Mouse (Mus musculus): ENCODE measurements around the gene Pimreg. TPM values are rescaled to one million over a fixed set of nuclear protein-coding genes. Genes with fewer than 3 reads are reported as not detected.

Gene Pimreg
- polyA plus RNA-seq, 1 experiment, result 1.8 TPM

- DNase-seq, result no peak
- Histone ChIP-seq H3K4me3 (replicated peaks; ENCODE audit: extremely low read depth, low read depth, low read length) (no peak overlapping the region), H3K4me1 (ENCODE audit: control insufficient read depth, insufficient read depth, low read length) (no peaks in the 10 kb centered on the region)
- TF ChIP-seq CTCF (IDR thresholded peaks at IDR 0.05; ENCODE audit: insufficient read depth, low read length) (no peak), POLR2A (IDR thresholded peaks at IDR 0.05; ENCODE audit: borderline replicate concordance, extremely low read depth, low read depth, low read length) (no peak)
- WGBS, result 39% methylated on average over 9 of the region's 9 CpGs
Measured at GRCm38 (mm10) chr11:72010940-72011722, 30.7 kb upstream of the Pimreg start.

- TF ChIP-seq POLR2A (IDR thresholded peaks at IDR 0.05; ENCODE audit: borderline replicate concordance, extremely low read depth, low read depth, low read length) (no peak), CTCF (IDR thresholded peaks at IDR 0.05; ENCODE audit: insufficient read depth, low read length) (no peak)
- Histone ChIP-seq H3K4me1 (ENCODE audit: control insufficient read depth, insufficient read depth, low read length) (no peaks in the 10 kb centered on the region), H3K4me3 (replicated peaks; ENCODE audit: extremely low read depth, low read depth, low read length) (no peak overlapping the region)
- DNase-seq, result no peak
- WGBS, result 82% methylated on average over 1 of the region's 1 CpGs
Measured at GRCm38 (mm10) chr11:72011955-72012354, 29.9 kb upstream of the Pimreg start.

GRCm38 (mm10) chr11:72014674-72015073 is 27.2 kb upstream of the Pimreg start:
- no peak for TF ChIP-seq POLR2A (IDR thresholded peaks at IDR 0.05; ENCODE audit: borderline replicate concordance, extremely low read depth, low read depth, low read length)
- TF ChIP-seq CTCF (IDR thresholded peaks at IDR 0.05; ENCODE audit: insufficient read depth, low read length), result no peak
- DNase-seq, result no peak
- no peak overlapping the region for H3K4me3 ChIP-seq (replicated peaks; ENCODE audit: extremely low read depth, low read depth, low read length)
- WGBS, result 66% methylated on average over 4 of the region's 4 CpGs
- no peaks in the 10 kb centered on the region for H3K4me1 ChIP-seq (ENCODE audit: control insufficient read depth, insufficient read depth, low read length)

GRCm38 (mm10) chr11:72016518-72017252 is 25.1 kb upstream of the Pimreg start:
- no peaks in the 10 kb centered on the region for H3K4me1 ChIP-seq (ENCODE audit: control insufficient read depth, insufficient read depth, low read length)
- DNase-seq, result no peak
- H3K4me3 ChIP-seq (replicated peaks; ENCODE audit: extremely low read depth, low read depth, low read length), result no peak overlapping the region
- no peak for TF ChIP-seq CTCF (IDR thresholded peaks at IDR 0.05; ENCODE audit: insufficient read depth, low read length)
- TF ChIP-seq POLR2A (IDR thresholded peaks at IDR 0.05; ENCODE audit: borderline replicate concordance, extremely low read depth, low read depth, low read length), result no peak
- 75% methylated on average over 13 of the region's 13 CpGs for WGBS

- H3K4me1 ChIP-seq (ENCODE audit: control insufficient read depth, insufficient read depth, low read length), result no peaks in the 10 kb centered on the region
- H3K4me3 ChIP-seq (replicated peaks; ENCODE audit: extremely low read depth, low read depth, low read length), result no peak overlapping the region
- WGBS, result 76% methylated on average over 9 of the region's 9 CpGs
- DNase-seq, result no peak
- no peak for TF ChIP-seq POLR2A (IDR thresholded peaks at IDR 0.05; ENCODE audit: borderline replicate concordance, extremely low read depth, low read depth, low read length)
- TF ChIP-seq CTCF (IDR thresholded peaks at IDR 0.05; ENCODE audit: insufficient read depth, low read length), result no peak
Measured at GRCm38 (mm10) chr11:72017253-72017601, 24.6 kb upstream of the Pimreg start.

- Histone ChIP-seq H3K4me1 (ENCODE audit: control insufficient read depth, insufficient read depth, low read length) (no peaks in the 10 kb centered on the region), H3K4me3 (replicated peaks; ENCODE audit: extremely low read depth, low read depth, low read length) (no peak overlapping the region)
- TF ChIP-seq POLR2A (IDR thresholded peaks at IDR 0.05; ENCODE audit: borderline replicate concordance, extremely low read depth, low read depth, low read length), result no peak
- TF ChIP-seq CTCF (IDR thresholded peaks at IDR 0.05; ENCODE audit: insufficient read depth, low read length), result no peak
- no peak for DNase-seq
- WGBS, result 69% methylated on average over 4 of the region's 4 CpGs
Measured at GRCm38 (mm10) chr11:72021015-72021414, 20.8 kb upstream of the Pimreg start.

GRCm38 (mm10) chr11:72022827-72023226 is 19.0 kb upstream of the Pimreg start:
- no peak for TF ChIP-seq POLR2A (IDR thresholded peaks at IDR 0.05; ENCODE audit: borderline replicate concordance, extremely low read depth, low read depth, low read length)
- TF ChIP-seq CTCF (IDR thresholded peaks at IDR 0.05; ENCODE audit: insufficient read depth, low read length), result no peak
- H3K4me3 ChIP-seq (replicated peaks; ENCODE audit: extremely low read depth, low read depth, low read length), result no peak overlapping the region
- WGBS, result 70% methylated on average over 6 of the region's 6 CpGs
- DNase-seq, result no peak
- H3K4me1 ChIP-seq (ENCODE audit: control insufficient read depth, insufficient read depth, low read length), result no peaks in the 10 kb centered on the region

GRCm38 (mm10) chr11:72023581-72023980 is 18.3 kb upstream of the Pimreg start:
- H3K4me1 ChIP-seq (ENCODE audit: control insufficient read depth, insufficient read depth, low read length), result no peaks in the 10 kb centered on the region

GRCm38 (mm10) chr11:72024193-72024781 is 17.5 kb upstream of the Pimreg start:
- DNase-seq, result peak; percentile 58
- Histone ChIP-seq H3K4me1 (ENCODE audit: control insufficient read depth, insufficient read depth, low read length) (no peaks in the 10 kb centered on the region), H3K4me3 (replicated peaks; ENCODE audit: extremely low read depth, low read depth, low read length) (no peak overlapping the region)
- WGBS, result 10% methylated on average over 5 of the region's 5 CpGs
- TF ChIP-seq POLR2A (IDR thresholded peaks at IDR 0.05; ENCODE audit: borderline replicate concordance, extremely low read depth, low read depth, low read length), result no peak
- peak; percentile 74 for TF ChIP-seq CTCF (IDR thresholded peaks at IDR 0.05; ENCODE audit: insufficient read depth, low read length)

More at GRCm38 (mm10) chr11:72023581-72023980, 18.3 kb upstream of the Pimreg start:
- peak; percentile 22 for DNase-seq
- 25% methylated on average over 10 of the region's 10 CpGs for WGBS
- no peak overlapping the region for H3K4me3 ChIP-seq (replicated peaks; ENCODE audit: extremely low read depth, low read depth, low read length)
- no peak for TF ChIP-seq POLR2A (IDR thresholded peaks at IDR 0.05; ENCODE audit: borderline replicate concordance, extremely low read depth, low read depth, low read length)
- TF ChIP-seq CTCF (IDR thresholded peaks at IDR 0.05; ENCODE audit: insufficient read depth, low read length), result peak; percentile 27; the same call in 1 of the 2 replicates
